Mouse (Mus musculus): ENCODE results near the gene Xndc1. TPM values are rescaled to one million over a fixed set of nuclear protein-coding genes. Genes with fewer than 3 reads are reported as not detected.

Xndc1 gene
- polyA plus RNA-seq, 1 experiment from 2014 or later, result 50.7 TPM

GRCm38 (mm10) chr7:102116579-102117331 lies 51.4 kb downstream of the Xndc1 start, which contains the start of gene Chrna10:
TSS of gene Chrna10 (minus strand) at chr7:102116828.
- 45% methylated on average over 7 of the region's 7 CpGs for WGBS
- H3K4me1 ChIP-seq, result no peaks in the 10 kb centered on the region
- no peak within 1 kb of the TSS for H3K4me3 ChIP-seq
- peaks cover 37% of the 10 kb centered on the region for H3K36me3 ChIP-seq (replicated peaks)
- no peak for DNase-seq (ENCODE audit: extremely low spot score, low spot score)
- no peak within 1 kb of the TSS for H3K27ac ChIP-seq
- no peaks in the 10 kb centered on the region for H3K9me3 ChIP-seq
- H3K27me3 ChIP-seq (ENCODE audit: poor library complexity, severe bottlenecking), result no peaks in the 10 kb centered on the region

GRCm38 (mm10) chr7:102117382-102117781 lies 52.1 kb downstream of the Xndc1 start:
- DNase-seq (ENCODE audit: extremely low spot score, low spot score), result no peak
- Histone ChIP-seq H3K27ac (no peak overlapping the region), H3K36me3 (replicated peaks) (peaks cover 43% of the 10 kb centered on the region), H3K4me1 (no peaks in the 10 kb centered on the region), H3K27me3 (ENCODE audit: poor library complexity, severe bottlenecking) (no peaks in the 10 kb centered on the region), H3K4me3 (no peak overlapping the region), H3K9me3 (no peaks in the 10 kb centered on the region)
- 79% methylated on average over 6 of the region's 6 CpGs for WGBS

GRCm38 (mm10) chr7:102120326-102120725 lies 55.0 kb downstream of the Xndc1 start:
- no peaks in the 10 kb centered on the region for H3K27me3 ChIP-seq (ENCODE audit: poor library complexity, severe bottlenecking)
- WGBS, result 96% methylated on average over 10 of the region's 10 CpGs
- no peaks in the 10 kb centered on the region for H3K4me1 ChIP-seq
- no peak overlapping the region for H3K4me3 ChIP-seq
- DNase-seq (ENCODE audit: extremely low spot score, low spot score), result no peak
- H3K27ac ChIP-seq, result no peak overlapping the region
- no peaks in the 10 kb centered on the region for H3K9me3 ChIP-seq
- H3K36me3 ChIP-seq (replicated peaks), result peaks cover 73% of the 10 kb centered on the region

GRCm38 (mm10) chr7:102132395-102132794 lies 67.1 kb downstream of the Xndc1 start:
- Histone ChIP-seq H3K4me1 (no peaks in the 10 kb centered on the region), H3K4me3 (no peak overlapping the region), H3K27ac (no peak overlapping the region), H3K9me3 (no peaks in the 10 kb centered on the region), H3K36me3 (replicated peaks) (peaks cover 100% of the 10 kb centered on the region), H3K27me3 (ENCODE audit: poor library complexity, severe bottlenecking) (no peaks in the 10 kb centered on the region)
- WGBS, result 96% methylated on average over 4 of the region's 4 CpGs
- DNase-seq (ENCODE audit: extremely low spot score, low spot score), result no peak

Other genes starting within 250 kb of the Xndc1 start
- not detected in 2 replicates for gene Phox2a, start 247.2 kb upstream of the Xndc1 start, polyA plus RNA-seq (2016; fragmentation: Nextera tagmentation; extraction: Ambion mirVana)
- gene Inppl1, start 227.3 kb upstream of the Xndc1 start, polyA plus RNA-seq (2016; fragmentation: Nextera tagmentation; extraction: Ambion mirVana), result 45.8 and 46.2 TPM in 2 replicates
- gene Folr2, start 208.3 kb upstream of the Xndc1 start, polyA plus RNA-seq (2016; fragmentation: Nextera tagmentation; extraction: Ambion mirVana), result 0.47 and 0.68 TPM in 2 replicates
- gene Anapc15, start 201.8 kb upstream of the Xndc1 start, polyA plus RNA-seq (2016; fragmentation: Nextera tagmentation; extraction: Ambion mirVana), result 122 and 127 TPM in 2 replicates
- gene Folr1, start 194.7 kb upstream of the Xndc1 start, polyA plus RNA-seq (2016; fragmentation: Nextera tagmentation; extraction: Ambion mirVana), result 11.9 and 13.1 TPM in 2 replicates
- 157 and 165 TPM in 2 replicates for gene Lamtor1, start 159.6 kb upstream of the Xndc1 start, polyA plus RNA-seq (2016; fragmentation: Nextera tagmentation; extraction: Ambion mirVana)
- gene Tomt, start 159.2 kb upstream of the Xndc1 start, polyA plus RNA-seq (2016; fragmentation: Nextera tagmentation; extraction: Ambion mirVana), result 0.62 and 1.2 TPM in 2 replicates
- 10.1 and 11.9 TPM in 2 replicates for gene Lrrc51, start 131.6 kb upstream of the Xndc1 start, polyA plus RNA-seq (2016; fragmentation: Nextera tagmentation; extraction: Ambion mirVana)
- 95.7 and 96.0 TPM in 2 replicates for gene Numa1, start 131.4 kb upstream of the Xndc1 start, polyA plus RNA-seq (2016; fragmentation: Nextera tagmentation; extraction: Ambion mirVana)
- 3.9 TPM in 2 replicates for gene Il18bp, start 46.8 kb upstream of the Xndc1 start, polyA plus RNA-seq (2016; fragmentation: Nextera tagmentation; extraction: Ambion mirVana)
- gene Rnf121, start within 50 bp of the Xndc1 start, polyA plus RNA-seq (2016; fragmentation: Nextera tagmentation; extraction: Ambion mirVana), result 31.1 and 34.2 TPM in 2 replicates
- 1.9 TPM in 2 replicates for gene Xntrpc, start 202 bp downstream of the Xndc1 start, polyA plus RNA-seq (2016; fragmentation: Nextera tagmentation; extraction: Ambion mirVana)
- not detected in 2 replicates for gene Trpc2, start 17.6 kb downstream of the Xndc1 start, polyA plus RNA-seq (2016; fragmentation: Nextera tagmentation; extraction: Ambion mirVana)
- 0.57 and 1.3 TPM in 2 replicates for gene Art1, start 36.2 kb downstream of the Xndc1 start, polyA plus RNA-seq (2016; fragmentation: Nextera tagmentation; extraction: Ambion mirVana)
- gene Art5, start 44.0 kb downstream of the Xndc1 start, polyA plus RNA-seq (2016; fragmentation: Nextera tagmentation; extraction: Ambion mirVana), result 2.9 and 3.2 TPM in 2 replicates
- gene Chrna10, start 51.3 kb downstream of the Xndc1 start, polyA plus RNA-seq (2016; fragmentation: Nextera tagmentation; extraction: Ambion mirVana), result not detected in 2 replicates
- gene Nup98, start 144.7 kb downstream of the Xndc1 start, polyA plus RNA-seq (2016; fragmentation: Nextera tagmentation; extraction: Ambion mirVana), result 45.9 and 48.7 TPM in 2 replicates
- 54.7 and 55.0 TPM in 2 replicates for gene Pgap2, start 144.7 kb downstream of the Xndc1 start, polyA plus RNA-seq (2016; fragmentation: Nextera tagmentation; extraction: Ambion mirVana)
- 37.9 and 39.2 TPM in 2 replicates for gene Rhog, start 190.5 kb downstream of the Xndc1 start, polyA plus RNA-seq (2016; fragmentation: Nextera tagmentation; extraction: Ambion mirVana)
- gene Stim1, start 202.3 kb downstream of the Xndc1 start, polyA plus RNA-seq (2016; fragmentation: Nextera tagmentation; extraction: Ambion mirVana), result 11.6 and 11.7 TPM in 2 replicates

Measured in forebrain, embryonic 10.5 days (tissue).